Comparison of ENCODE assay signal across 16 mouse cellular contexts in the genomic region with DNA sequence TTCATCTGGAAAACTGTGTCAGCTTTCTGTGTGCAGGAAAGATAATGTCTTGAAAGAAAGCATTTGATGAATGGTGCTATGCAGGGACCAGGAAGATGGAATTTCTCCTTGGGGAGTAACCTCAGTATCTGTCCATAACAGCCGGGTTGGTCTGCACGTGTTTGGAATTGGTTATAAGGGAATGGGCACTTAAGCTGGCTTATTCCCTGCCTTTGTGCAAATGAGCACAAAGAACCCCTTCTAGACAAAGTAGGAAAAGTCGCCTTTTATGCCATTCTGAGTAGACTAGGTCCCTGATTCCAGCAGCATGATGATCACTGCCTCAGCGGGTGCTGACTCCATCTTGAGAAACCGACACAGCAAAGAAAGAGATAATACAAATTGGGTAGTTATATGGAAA.
DNase-seq lines count a peak whose midpoint lies in the region; ATAC-seq lines count a peak whose summit lies in the region.
"Had no signal": no experiment of that assay in that cellular context is flagged by ENCODE, and none has a peak within 500 bp of the region (broad histone marks: within the 10 kb centered on the region; RNA-seq: fewer than 3 reads in every experiment).

No protein-coding gene starts in this region.

- no peaks in the 10 kb centered on the region for H3K27me3 ChIP-seq in forebrain, embryonic 12.5 days
- H3K27me3 ChIP-seq in forebrain, embryonic 16.5 days (replicated peaks; ENCODE audit: control insufficient read depth, insufficient read depth, low read length) = no peaks in the 10 kb centered on the region
- no peaks in the 10 kb centered on the region for H3K27me3 ChIP-seq in midbrain, embryonic 10.5 days (ENCODE audit: low read depth, poor library complexity, severe bottlenecking)
- H3K27me3 ChIP-seq in neural tube, embryonic 12.5 days (replicated peaks) = no peaks in the 10 kb centered on the region
- H3K27me3 ChIP-seq: kidney, embryonic 15.5 days; limb, embryonic 12.5 days; stomach, embryonic 15.5 days had no signal

- WGBS in forebrain, embryonic 12.5 days = 43% methylated on average over 5 of the region's 5 CpGs
- 46% methylated on average over 5 of the region's 5 CpGs for WGBS in forebrain, embryonic 16.5 days
- 73% methylated on average over 5 of the region's 5 CpGs for WGBS in midbrain, embryonic 10.5 days
- WGBS in neural tube, embryonic 12.5 days = 60% methylated on average over 5 of the region's 5 CpGs

- DNase-seq in midbrain, embryonic 10.5 days (ENCODE audit: low spot score) = no peak
- no peak for DNase-seq in yolk sac, embryonic 10.5 days (ENCODE audit: low spot score)
- no peak for DNase-seq in urinary bladder, postnatal 14 days (ENCODE audit: low spot score)
- DNase-seq in left cerebral cortex, adult 18-20 months (ENCODE audit: low spot score in 2 of 2) = no peak
- DNase-seq: adrenal gland, postnatal 36 days; cerebellum, adult 8-10 months; gastrocnemius, postnatal 14 days had no signal

- H3K4me3 ChIP-seq in forebrain, embryonic 12.5 days (replicated peaks) = no peak overlapping the region
- no peak overlapping the region for H3K4me3 ChIP-seq in forebrain, embryonic 16.5 days (replicated peaks; ENCODE audit: low read length)
- H3K4me3 ChIP-seq in midbrain, embryonic 10.5 days = no peak overlapping the region
- no peak overlapping the region for H3K4me3 ChIP-seq in neural tube, embryonic 12.5 days
- H3K4me3 ChIP-seq: kidney, embryonic 15.5 days; left cerebral cortex, adult 2 months; limb, embryonic 12.5 days; stomach, embryonic 15.5 days had no signal

- H3K4me1 ChIP-seq in forebrain, embryonic 12.5 days = 0 out of 2 replicates have a peak, but pooled peaks cover 7% of the 10 kb centered on the region
- H3K4me1 ChIP-seq in forebrain, embryonic 16.5 days (replicated peaks; ENCODE audit: control insufficient read depth, insufficient read depth, low read length) = peaks cover 8% of the 10 kb centered on the region; the same call in 1 of the 2 replicates
- peaks cover 9% of the 10 kb centered on the region for H3K4me1 ChIP-seq in midbrain, embryonic 10.5 days
- 0 out of 2 replicates have a peak, but pooled peaks cover 5% of the 10 kb centered on the region for H3K4me1 ChIP-seq in neural tube, embryonic 12.5 days
- H3K4me1 ChIP-seq: kidney, embryonic 15.5 days; limb, embryonic 12.5 days; stomach, embryonic 15.5 days had no signal

- H3K4me2 ChIP-seq in forebrain, embryonic 12.5 days = no peak overlapping the region
- no peak overlapping the region for H3K4me2 ChIP-seq in forebrain, embryonic 16.5 days (ENCODE audit: low read length)
- H3K4me2 ChIP-seq in neural tube, embryonic 12.5 days (replicated peaks) = no peak overlapping the region
- H3K4me2 ChIP-seq: kidney, embryonic 15.5 days; limb, embryonic 12.5 days; stomach, embryonic 15.5 days had no signal

- H3K9me3 ChIP-seq in forebrain, embryonic 12.5 days = peaks cover 7% of the 10 kb centered on the region; the same call in 1 of the 2 replicates
- 0 out of 2 replicates have a peak, but pooled peaks cover 5% of the 10 kb centered on the region for H3K9me3 ChIP-seq in forebrain, embryonic 16.5 days (ENCODE audit: control insufficient read depth, low read length)
- H3K9me3 ChIP-seq in midbrain, embryonic 10.5 days (replicated peaks) = 0 out of 2 replicates have a peak, but pooled peaks cover 7% of the 10 kb centered on the region
- H3K9me3 ChIP-seq in neural tube, embryonic 12.5 days = no peaks in the 10 kb centered on the region
- H3K9me3 ChIP-seq: stomach, embryonic 15.5 days had no signal

- peak; percentile 80 for ATAC-seq in forebrain, embryonic 12.5 days (ENCODE audit: low FRiP score)
- ATAC-seq in forebrain, embryonic 16.5 days = peak; percentile 47; the same call in 1 of the 2 replicates
- peak; percentile 78 for ATAC-seq in neural tube, embryonic 12.5 days (ENCODE audit: low FRiP score, low read depth)
- ATAC-seq: inflammation-experienced regulatory T-cells, adult 6 months had no signal

- H3K9ac ChIP-seq in forebrain, embryonic 12.5 days = no peak overlapping the region
- H3K9ac ChIP-seq in forebrain, embryonic 16.5 days (replicated peaks; ENCODE audit: low read depth, low read length) = no peak overlapping the region
- no peak overlapping the region for H3K9ac ChIP-seq in neural tube, embryonic 12.5 days
- H3K9ac ChIP-seq: kidney, embryonic 15.5 days; limb, embryonic 12.5 days; liver, embryonic 14.5 days; stomach, embryonic 15.5 days had no signal

- peak overlapping the region; percentile 51; the same call in 1 of the 2 replicates for H3K27ac ChIP-seq in forebrain, embryonic 12.5 days
- no peak overlapping the region for H3K27ac ChIP-seq in forebrain, embryonic 16.5 days (ENCODE audit: low read length)
- peak overlapping the region; percentile 29; the same call in 1 of the 2 replicates for H3K27ac ChIP-seq in midbrain, embryonic 10.5 days (replicated peaks)
- no peak overlapping the region for H3K27ac ChIP-seq in neural tube, embryonic 12.5 days
- H3K27ac ChIP-seq: kidney, embryonic 15.5 days; left cerebral cortex, adult 2 months; limb, embryonic 12.5 days; liver, embryonic 14.5 days; stomach, embryonic 15.5 days had no signal

- 0 out of 2 replicates have a peak, but pooled peaks cover 9% of the 10 kb centered on the region for H3K36me3 ChIP-seq in forebrain, embryonic 12.5 days (replicated peaks)
- no peaks in the 10 kb centered on the region for H3K36me3 ChIP-seq in forebrain, embryonic 16.5 days (ENCODE audit: control insufficient read depth, insufficient read depth)
- H3K36me3 ChIP-seq in midbrain, embryonic 10.5 days = no peaks in the 10 kb centered on the region
- no peaks in the 10 kb centered on the region for H3K36me3 ChIP-seq in neural tube, embryonic 12.5 days
- H3K36me3 ChIP-seq: limb, embryonic 12.5 days; stomach, embryonic 15.5 days had no signal

Comparison
In these comparisons a context has a peak if more than half of its experiments do, and no peak if none do; other contexts are left out.
1. H3K27ac ChIP-seq: peak in forebrain, embryonic 12.5 days (single experiment) and midbrain, embryonic 10.5 days (single experiment); none in forebrain, embryonic 16.5 days (single experiment) and neural tube, embryonic 12.5 days (single experiment).
2. Peak in every context shown above with its lines, with median percentiles within 50 percentile points of each other: ATAC-seq.